Mouse (Mus musculus) heart, embryonic 12.5 days (tissue): ENCODE measurements around the gene Amdhd2. TPM values are rescaled to one million over a fixed set of nuclear protein-coding genes. Genes with fewer than 3 reads are reported as not detected.

Experiments
- ATAC-seq: fragments of 200-750 bp; cut with Nextera tagmentation; 2 replicates; pipeline ENCODE4 v1.8.0; 2017; ENCODE audit warnings: moderate TSS enrichment, moderate library complexity; ENCODE audit not compliant: insufficient number of reproducible peaks, low FRiP score
- H3K27ac ChIP-seq: fragments of 300-500 bp; sonication (generic); 2 replicates; pipeline ENCODE4 v1.5.1; 2016; ENCODE audit warnings: mild to moderate bottlenecking, moderate library complexity; ENCODE audit not compliant: poor library complexity, severe bottlenecking
- H3K27me3 ChIP-seq: fragments of 300-500 bp; sonication (generic); replicated peaks from 2 replicates; pipeline ENCODE4 v1.6.1; 2016; ENCODE audit warnings: mild to moderate bottlenecking, moderate library complexity
- H3K36me3 ChIP-seq: fragments of 300-500 bp; sonication (generic); 2 replicates; pipeline ENCODE4 v1.6.1; 2016; ENCODE audit warnings: mild to moderate bottlenecking, moderate library complexity
- H3K4me1 ChIP-seq: fragments of 300-500 bp; sonication (generic); replicated peaks from 2 replicates; pipeline ENCODE4 v1.6.1; 2016; ENCODE audit warnings: mild to moderate bottlenecking
- H3K4me2 ChIP-seq: fragments of 300-500 bp; sonication (generic); 2 replicates; pipeline ENCODE4 v1.6.1; 2016; ENCODE audit warnings: mild to moderate bottlenecking, moderate library complexity
- H3K4me3 ChIP-seq: fragments of 300-500 bp; sonication (generic); 2 replicates; pipeline ENCODE4 v1.5.1; 2016; ENCODE audit warnings: mild to moderate bottlenecking
- H3K9ac ChIP-seq: fragments of 300-500 bp; sonication (generic); 2 replicates; pipeline ENCODE4 v1.6.1; 2016; ENCODE audit warnings: mild to moderate bottlenecking, moderate library complexity
- H3K9me3 ChIP-seq: fragments of 300-500 bp; sonication (generic); replicated peaks from 2 replicates; pipeline ENCODE4 v1.6.1; 2016; ENCODE audit warnings: mild to moderate bottlenecking, moderate library complexity
- WGBS: fragments of 180-500 bp; shearing (Covaris S2); methylation state at CpG from one replicate; pipeline ENCODE4 v1.1.7; 2016; 5-methylcytosine and 5-hydroxymethylcytosine counted together
- polyA plus RNA-seq: library from polyadenylated mRNA; unstranded; fragments of >200 nt; fragmentation: Nextera tagmentation; extraction: Ambion mirVana; gene quantifications from 2 replicates; pipeline ENCODE4 v1.2.1, GENCODE M21; 2016

The Amdhd2 gene
- polyA plus RNA-seq, result 28.1 and 28.8 TPM in 2 replicates

- peak within 1 kb of the TSS; percentile 95 for H3K4me3 ChIP-seq
- H3K27ac ChIP-seq, result peak within 1 kb of the TSS; percentile 91
- under 1% methylated on average over 47 of the region's 47 CpGs for WGBS
- no peaks in the 10 kb centered on the region for H3K27me3 ChIP-seq
- H3K36me3 ChIP-seq, result peaks cover 30% of the 10 kb centered on the region
- peak; percentile 94 for ATAC-seq
- peak within 1 kb of the TSS; percentile 90 for H3K9ac ChIP-seq
- H3K4me2 ChIP-seq, result peak within 1 kb of the TSS; percentile 100
- no peaks in the 10 kb centered on the region for H3K9me3 ChIP-seq
- H3K4me1 ChIP-seq, result peaks cover 38% of the 10 kb centered on the region
Observed at GRCm38 (mm10) chr17:24163176-24163962, at the start of gene Amdhd2. Amdhd2 (minus strand) TSS chr17:24163766.

- H3K4me3 ChIP-seq, result no peak overlapping the region
- WGBS, result 73% methylated on average over 6 of the region's 6 CpGs
- no peak overlapping the region for H3K4me2 ChIP-seq
- H3K36me3 ChIP-seq, result peaks cover 29% of the 10 kb centered on the region
- no peak overlapping the region for H3K9ac ChIP-seq
- H3K4me1 ChIP-seq, result peaks cover 33% of the 10 kb centered on the region
- H3K27ac ChIP-seq, result no peak overlapping the region
- H3K27me3 ChIP-seq, result peaks cover 13% of the 10 kb centered on the region
- ATAC-seq, result no peak
- H3K9me3 ChIP-seq, result no peaks in the 10 kb centered on the region
Observed at GRCm38 (mm10) chr17:24213186-24213585, 49.6 kb upstream of the Amdhd2 start.

GRCm38 (mm10) chr17:24212441-24213018 lies 49.0 kb upstream of the Amdhd2 start:
- Histone ChIP-seq H3K27ac (no peak overlapping the region), H3K9ac (no peak overlapping the region), H3K4me1 (peaks cover 39% of the 10 kb centered on the region), H3K9me3 (no peaks in the 10 kb centered on the region), H3K4me2 (peak overlapping the region; percentile 83), H3K36me3 (peaks cover 23% of the 10 kb centered on the region), H3K27me3 (peaks cover 20% of the 10 kb centered on the region), H3K4me3 (peak overlapping the region; percentile 50; the same call in 1 of the 2 replicates)
- no peak for ATAC-seq
- WGBS, result 37% methylated on average over 5 of the region's 5 CpGs

GRCm38 (mm10) chr17:24211631-24212440 lies 48.3 kb upstream of the Amdhd2 start:
- Histone ChIP-seq H3K27me3 (peaks cover 27% of the 10 kb centered on the region), H3K4me3 (peak overlapping the region; percentile 50), H3K9me3 (no peaks in the 10 kb centered on the region), H3K4me2 (peak overlapping the region; percentile 83), H3K9ac (peak overlapping the region; percentile 71), H3K36me3 (peaks cover 19% of the 10 kb centered on the region), H3K27ac (no peak overlapping the region), H3K4me1 (peaks cover 46% of the 10 kb centered on the region)
- WGBS, result 2% methylated on average over 37 of the region's 37 CpGs
- no peak for ATAC-seq

DNA sequence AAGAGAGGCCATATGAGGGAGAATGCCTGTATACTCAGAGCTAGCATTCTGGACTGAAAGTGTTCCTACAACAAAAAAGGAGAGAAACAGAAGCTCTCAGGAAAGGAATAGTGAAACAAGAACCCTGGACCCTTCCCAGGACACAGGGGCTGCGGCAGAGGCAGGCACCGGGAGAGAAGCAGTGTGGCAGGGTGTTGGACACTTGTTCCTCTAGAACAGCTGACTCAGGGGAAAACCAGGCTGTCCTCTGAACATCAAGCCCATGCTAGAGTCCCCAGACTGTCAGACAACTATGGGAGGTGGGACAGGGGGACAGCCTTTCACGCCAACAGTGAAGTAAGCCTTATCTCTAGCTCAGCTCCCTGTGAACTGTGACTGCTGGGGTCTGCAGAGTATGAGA lies 47.0 kb upstream of the Amdhd2 start:
- Histone ChIP-seq H3K9ac (peak overlapping the region; percentile 11; the same call in 1 of the 2 replicates), H3K36me3 (peaks cover 7% of the 10 kb centered on the region), H3K27me3 (peaks cover 27% of the 10 kb centered on the region), H3K9me3 (no peaks in the 10 kb centered on the region), H3K4me2 (peak overlapping the region; percentile 83), H3K4me1 (peaks cover 59% of the 10 kb centered on the region), H3K27ac (no peak overlapping the region), H3K4me3 (no peak overlapping the region)
- 71% methylated on average over 3 of the region's 3 CpGs for WGBS
- ATAC-seq, result no peak

DNA sequence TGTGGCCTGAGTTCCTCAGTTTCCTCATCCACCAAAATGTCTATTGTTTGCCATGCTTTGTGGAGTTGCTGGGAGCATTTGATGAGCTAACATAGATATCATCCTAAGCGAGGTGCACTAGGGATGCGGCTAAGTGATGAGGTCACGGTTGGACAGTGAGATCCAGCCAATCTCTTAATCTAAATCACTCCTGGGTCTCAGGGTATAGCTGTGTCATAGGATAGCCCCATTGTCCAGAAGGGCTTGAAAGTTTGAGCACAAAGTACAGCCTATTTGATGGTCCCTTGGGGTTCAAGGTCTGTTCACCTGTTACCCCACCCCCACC lies 46.3 kb upstream of the Amdhd2 start:
- no peak overlapping the region for H3K4me3 ChIP-seq

DNA sequence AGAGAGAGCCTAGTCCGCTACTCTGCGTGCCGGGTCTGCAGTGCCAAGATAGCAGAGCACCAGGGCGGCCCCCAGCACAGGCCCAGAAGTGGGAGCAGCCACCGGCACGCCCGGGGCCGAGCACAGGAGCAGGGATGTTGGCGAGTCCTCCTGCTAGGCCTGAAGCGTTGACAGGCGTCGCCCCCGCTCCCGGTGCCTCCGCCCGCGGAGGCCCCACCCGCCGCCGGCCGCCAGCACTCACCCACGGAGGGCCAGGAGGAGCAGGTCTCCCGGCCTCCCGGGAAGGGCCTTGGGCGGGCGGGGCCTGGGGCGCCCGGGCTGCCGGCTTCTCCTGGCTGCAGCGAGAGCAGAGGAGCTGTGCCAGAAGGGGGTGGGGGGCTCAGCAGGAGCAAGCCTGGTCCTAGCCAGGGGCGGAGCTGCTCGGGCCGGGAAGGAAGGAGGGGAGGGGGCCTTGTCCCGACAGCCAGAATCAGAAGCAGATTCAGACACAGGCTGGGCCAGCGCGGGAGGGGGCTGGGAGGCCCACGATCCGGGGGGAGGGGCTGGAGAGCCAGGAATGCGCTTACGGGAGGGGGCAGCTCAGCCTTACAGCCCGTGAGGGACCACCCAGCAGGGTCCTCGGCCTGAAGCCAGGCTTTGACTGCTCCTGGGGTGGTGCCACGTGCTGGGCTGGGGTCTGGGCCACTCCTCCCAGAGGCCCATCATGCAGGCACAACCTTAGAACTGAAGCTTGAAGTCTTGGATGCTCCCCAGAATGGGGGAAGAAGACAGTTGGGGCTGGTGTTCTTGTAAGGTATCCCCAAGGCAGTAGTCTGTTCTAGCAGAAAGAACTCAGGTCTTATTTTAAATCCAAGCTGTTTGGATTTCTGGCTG lies 45.7 kb upstream of the Amdhd2 start, which contains the start of gene Ntn3:
Gene Ntn3, minus strand, starts transcription at position 489 of the 873 bp plus-strand sequence.
- H3K9me3 ChIP-seq, result no peaks in the 10 kb centered on the region
- 1% methylated on average over 41 of the region's 43 CpGs for WGBS
- no peaks in the 10 kb centered on the region for H3K36me3 ChIP-seq
- H3K27me3 ChIP-seq, result peaks cover 27% of the 10 kb centered on the region
- H3K4me3 ChIP-seq, result peak within 1 kb of the TSS; percentile 54
- peak within 1 kb of the TSS; percentile 89 for H3K4me2 ChIP-seq
- peak within 1 kb of the TSS; percentile 61 for H3K27ac ChIP-seq
- H3K9ac ChIP-seq, result peak within 1 kb of the TSS; percentile 76
- ATAC-seq, result peak; percentile 43
- peaks cover 66% of the 10 kb centered on the region for H3K4me1 ChIP-seq

More for the DNA sequence above, 46.3 kb upstream of the Amdhd2 start:
- Histone ChIP-seq H3K9ac (peak overlapping the region; percentile 11; the same call in 1 of the 2 replicates), H3K27ac (no peak overlapping the region), H3K4me1 (peaks cover 60% of the 10 kb centered on the region), H3K27me3 (peaks cover 27% of the 10 kb centered on the region), H3K4me2 (0 out of 2 replicates have a peak overlapping the region, but pooled peaks have one; percentile 89), H3K36me3 (peaks cover under 1% of the 10 kb centered on the region), H3K9me3 (no peaks in the 10 kb centered on the region)
- WGBS, result 70% methylated on average over 3 of the region's 3 CpGs
- ATAC-seq, result no peak

GRCm38 (mm10) chr17:24208641-24209042 lies 45.1 kb upstream of the Amdhd2 start:
- peak overlapping the region; percentile 89 for H3K4me2 ChIP-seq
- no peaks in the 10 kb centered on the region for H3K9me3 ChIP-seq
- H3K9ac ChIP-seq, result peak overlapping the region; percentile 76
- peak overlapping the region; percentile 61 for H3K27ac ChIP-seq
- H3K36me3 ChIP-seq, result no peaks in the 10 kb centered on the region
- H3K4me3 ChIP-seq, result peak overlapping the region; percentile 54
- H3K27me3 ChIP-seq, result peaks cover 27% of the 10 kb centered on the region
- ATAC-seq, result 0 out of 2 replicates have a peak, but pooled peaks have one; percentile 0
- peaks cover 72% of the 10 kb centered on the region for H3K4me1 ChIP-seq
- WGBS, result 4% methylated on average over 29 of the region's 29 CpGs

GRCm38 (mm10) chr17:24207768-24208640 lies 44.4 kb upstream of the Amdhd2 start:
- no peak for ATAC-seq
- H3K4me1 ChIP-seq, result peaks cover 77% of the 10 kb centered on the region
- no peaks in the 10 kb centered on the region for H3K9me3 ChIP-seq
- peak overlapping the region; percentile 54 for H3K4me3 ChIP-seq
- 67% methylated on average over 34 of the region's 34 CpGs for WGBS
- H3K36me3 ChIP-seq, result no peaks in the 10 kb centered on the region
- peak overlapping the region; percentile 76 for H3K9ac ChIP-seq
- peaks cover 27% of the 10 kb centered on the region for H3K27me3 ChIP-seq
- H3K27ac ChIP-seq, result no peak overlapping the region
- H3K4me2 ChIP-seq, result peak overlapping the region; percentile 89
